Mouse (Mus musculus) heart, postnatal 10 days (tissue): ENCODE results near the gene Tpst1. TPM values are rescaled to one million over a fixed set of nuclear protein-coding genes. Genes with fewer than 3 reads are reported as not detected.
"Not testable (repeated sequence)": the region's sequence is repeated elsewhere in the genome, so short reads cannot be mapped to it uniquely, and the experiment has no call there.

Experiments
- DNase-seq, 2 experiments: peaks; one replicate each; pipeline ENCODE4 v3.0.0; 2021
- intact Hi-C: fragments of 180-260 bp; cut with DNase I; formaldehyde crosslinking; loops from one replicate; pipeline ENCODE4 v1.15.1; 2025
- total RNA-seq, 2 experiments: library from RNA; stranded (reverse); gene quantifications; 2 replicates each; pipeline ENCODE4 v1.2.3; 2021

Gene Tpst1
- total RNA-seq: 10 to 100 TPM; 22.5 to 24.8 TPM

- intact Hi-C loops: no loop called here
Observed at GRCm38 (mm10) chr5:130073026-130073425, at the start of gene Tpst1. Gene Tpst1 (plus strand): TSS chr5:130073326.

GRCm38 (mm10) chr5:130023767-130024539, 49.2 kb upstream of the Tpst1 start:
- intact Hi-C loops: loop anchor here (1.0 to 5.0 kb wide), 3 partner anchors 115 to 198 kb away; no protein-coding TSS in a partner anchor
- DNase-seq: peak; percentile 90 to 91

More at GRCm38 (mm10) chr5:130073026-130073425, at the start of gene Tpst1:
- DNase-seq: no peak

DNA sequence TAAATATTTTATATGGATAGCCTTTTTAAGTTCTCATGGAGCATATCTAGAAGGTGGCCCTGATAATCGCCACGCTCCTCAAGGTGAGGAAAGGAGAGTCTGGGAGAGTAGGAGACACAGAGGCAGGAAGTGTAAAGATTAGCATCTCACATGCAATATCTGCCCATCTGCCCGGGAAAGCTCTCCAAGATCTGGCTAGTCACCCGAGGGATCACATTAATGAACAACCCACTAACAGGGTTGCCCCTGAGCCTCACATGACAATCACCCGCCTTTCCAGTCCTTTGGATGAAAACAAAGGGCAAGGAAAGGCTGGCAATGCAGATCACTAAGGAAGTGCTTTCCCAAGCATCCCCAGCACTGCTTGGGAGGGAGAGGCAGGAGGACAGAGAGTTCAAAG, 46.0 kb upstream of the Tpst1 start:
- DNase-seq: no peak
- intact Hi-C loops: no loop called here

DNA sequence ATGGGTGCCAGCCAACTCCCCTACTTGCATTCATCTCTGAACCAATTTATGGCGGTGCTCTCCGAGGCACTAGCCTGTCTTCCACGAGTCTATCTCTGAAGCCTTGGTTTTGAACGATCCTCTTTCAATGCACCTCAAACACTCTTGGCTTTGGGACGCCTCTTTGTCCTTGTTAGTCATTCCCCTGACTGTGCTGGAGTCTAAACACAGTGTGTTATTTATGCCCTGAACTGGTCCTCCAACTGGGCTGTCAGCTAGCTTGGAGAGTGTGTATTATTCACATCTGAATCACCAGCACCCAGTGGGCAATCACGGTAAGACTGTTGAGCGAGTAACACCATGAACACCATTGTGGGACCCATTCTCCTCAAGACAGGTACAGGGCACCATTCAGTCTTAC, 45.4 kb upstream of the Tpst1 start:
- DNase-seq: no peak
- intact Hi-C loops: no loop called here

- intact Hi-C loops: no loop called here
- DNase-seq: peak; percentile 87 to 90
Observed at GRCm38 (mm10) chr5:130029142-130029897, 43.8 kb upstream of the Tpst1 start, which contains the start of the genes Asl and Crcp. Gene Asl (minus strand): TSS chr5:130029247. Gene Crcp (plus strand): TSS chr5:130029290.

GRCm38 (mm10) chr5:130031410-130032390, 41.4 kb upstream of the Tpst1 start:
- no peak for DNase-seq
- intact Hi-C loops: no loop called here

DNA sequence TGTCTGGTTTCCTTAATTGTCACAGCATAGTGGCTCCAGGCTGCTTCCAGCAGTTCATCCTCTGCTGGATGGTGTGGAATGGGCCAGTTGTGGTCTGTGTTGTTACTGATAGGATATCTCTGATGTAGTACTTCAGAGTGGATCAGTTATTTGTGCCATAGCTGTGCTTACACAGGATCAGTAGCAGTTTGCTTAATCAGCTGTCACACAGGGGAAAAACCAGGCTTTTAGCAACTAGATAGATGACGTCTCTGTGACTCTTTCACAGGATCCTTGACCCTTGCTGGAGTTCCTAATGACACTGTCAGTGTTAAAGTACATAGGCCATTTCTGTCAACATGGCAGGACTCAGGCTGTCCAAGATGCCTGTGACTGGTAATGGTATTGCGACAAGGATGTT, 39.3 kb upstream of the Tpst1 start:
- no peak for DNase-seq
- intact Hi-C loops: no loop called here

DNA sequence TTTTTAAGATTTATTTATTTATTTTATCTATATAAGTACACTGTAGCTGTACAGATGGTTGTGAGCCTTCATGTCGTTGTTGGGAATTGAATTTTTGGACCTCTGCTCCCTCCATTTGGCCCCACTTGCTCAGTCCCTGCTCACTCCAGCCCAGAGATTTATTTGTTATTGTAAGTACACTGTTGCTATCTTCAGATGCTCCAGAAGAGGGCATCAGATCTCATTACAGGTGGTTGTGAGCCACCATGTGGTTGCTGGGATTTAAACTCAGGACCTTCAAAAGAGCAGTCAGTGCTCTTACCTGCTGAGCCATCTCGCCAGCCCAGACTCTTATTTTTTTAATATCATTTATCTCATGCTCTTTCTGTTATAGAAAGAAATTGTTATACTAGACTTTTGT, 36.8 kb upstream of the Tpst1 start:
- DNase-seq, intact Hi-C loops: not testable (repeated sequence)

DNA sequence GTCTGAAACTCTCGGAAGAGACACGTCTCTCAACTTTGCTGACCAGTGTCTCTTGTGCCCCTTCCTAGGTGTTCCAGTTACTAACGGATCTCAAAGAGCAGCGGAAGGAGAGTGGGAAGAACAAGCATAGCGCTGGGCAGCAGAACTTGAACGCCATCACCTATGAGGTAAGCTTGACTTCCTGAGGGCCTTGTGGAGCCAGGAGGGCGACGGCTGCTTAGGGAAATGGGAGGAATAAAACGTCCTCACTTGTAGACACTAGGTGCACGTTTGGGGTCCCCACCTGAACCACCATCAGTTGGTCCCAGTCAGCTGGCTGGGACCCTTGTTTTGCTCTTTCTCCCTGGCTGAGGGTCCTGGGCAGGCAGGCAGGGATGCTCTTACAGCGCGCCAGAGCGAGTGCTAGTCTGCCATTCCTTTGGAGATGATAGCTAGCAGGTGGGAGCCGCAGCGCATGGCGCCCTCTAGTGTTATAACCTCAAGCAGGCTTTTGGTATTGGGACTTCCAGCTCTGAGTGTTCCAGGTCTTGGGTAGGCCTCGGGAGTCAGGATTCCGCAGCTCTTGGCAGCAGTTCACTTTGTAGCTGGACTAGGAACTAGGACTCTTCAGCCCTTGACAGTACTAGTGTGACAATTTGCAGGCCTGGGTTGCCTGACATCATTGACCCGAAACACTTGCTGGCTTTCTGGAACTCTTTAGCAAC, 35.2 kb upstream of the Tpst1 start:
- DNase-seq: peak; percentile 82 to 86
- intact Hi-C loops: loop anchor here (1.0 kb wide), 1 partner anchor 39 kb away; no protein-coding TSS in a partner anchor

- intact Hi-C loops: no loop called here
- no peak for DNase-seq
Observed at GRCm38 (mm10) chr5:130040797-130041196, 32.3 kb upstream of the Tpst1 start.

GRCm38 (mm10) chr5:130041262-130041661, 31.9 kb upstream of the Tpst1 start:
- no peak for DNase-seq
- intact Hi-C loops: no loop called here

GRCm38 (mm10) chr5:130043741-130044140, 29.4 kb upstream of the Tpst1 start:
- DNase-seq: no peak
- intact Hi-C loops: loop anchor here (1.0 kb wide), 1 partner anchor 96 kb away; no protein-coding TSS in a partner anchor

DNA sequence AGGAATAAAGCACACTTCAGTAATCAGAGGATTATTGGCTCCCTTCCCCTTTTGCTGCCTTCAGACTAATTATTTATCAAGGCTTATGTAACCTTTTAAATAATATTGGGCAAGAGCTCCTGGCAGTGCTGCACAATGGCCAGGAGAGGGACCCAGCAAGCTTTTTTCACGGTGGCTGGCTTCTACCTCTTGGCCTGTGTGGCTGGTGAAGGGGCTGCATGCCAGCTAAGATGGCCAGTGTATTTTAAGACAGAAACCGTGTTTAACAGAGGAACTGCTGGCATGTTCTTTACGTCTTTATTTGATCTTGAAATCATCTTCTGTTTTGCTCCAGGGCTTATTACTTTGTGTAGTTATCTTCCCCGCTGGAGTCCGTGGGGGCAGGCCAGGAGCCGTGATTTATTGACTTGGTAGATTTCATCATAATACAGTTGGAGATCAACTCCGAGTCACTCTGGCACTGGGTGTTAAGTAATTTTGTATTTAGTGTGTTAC, 28.9 kb upstream of the Tpst1 start:
- intact Hi-C loops: loop anchor here (1.0 kb wide), 1 partner anchor 95 kb away; no protein-coding TSS in a partner anchor
- DNase-seq: peak; percentile 63 to 73

GRCm38 (mm10) chr5:130046100-130046499, 27.0 kb upstream of the Tpst1 start:
- intact Hi-C loops: no loop called here
- DNase-seq: no peak

DNA sequence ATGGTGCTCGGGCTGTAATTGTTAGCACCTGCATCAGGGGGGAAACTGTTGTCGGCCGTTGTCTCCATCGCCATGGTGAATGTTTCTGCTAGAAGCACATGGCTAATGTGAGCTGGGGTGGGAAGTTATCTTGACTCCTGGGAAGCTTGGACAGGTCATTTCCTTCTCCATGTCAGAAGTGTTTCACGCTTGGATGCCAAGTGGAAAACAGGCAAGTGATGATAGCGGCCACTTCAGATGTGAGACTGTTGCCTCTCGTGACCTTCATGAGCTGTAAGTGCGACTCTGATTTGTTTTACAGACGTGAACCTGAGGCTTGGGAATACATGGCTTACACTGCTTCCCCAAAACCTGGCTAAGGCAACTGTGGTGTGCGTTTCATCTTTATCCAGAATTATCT, 26.5 kb upstream of the Tpst1 start:
- intact Hi-C loops: no loop called here
- peak; percentile 50 to 54 for DNase-seq

DNA sequence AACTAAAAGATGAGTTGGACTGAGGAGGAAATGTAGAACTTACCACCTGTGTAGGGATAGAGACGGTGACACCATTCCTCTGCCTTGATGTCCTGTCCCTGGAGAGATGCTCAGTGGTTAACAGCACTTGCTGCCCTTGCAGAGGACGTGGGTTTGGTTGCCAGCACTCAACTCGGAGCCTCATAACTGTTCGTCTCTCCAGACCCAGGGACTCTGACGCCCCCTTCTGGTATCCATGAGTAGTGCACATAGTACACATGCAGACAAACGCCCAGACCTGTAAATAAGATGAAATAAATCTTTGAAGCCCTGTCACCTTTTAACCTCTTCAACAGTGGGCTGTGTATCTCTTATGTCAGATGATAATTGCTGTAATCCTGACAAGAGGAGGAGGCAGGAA, 26.1 kb upstream of the Tpst1 start:
- no peak for DNase-seq
- intact Hi-C loops: no loop called here

DNA sequence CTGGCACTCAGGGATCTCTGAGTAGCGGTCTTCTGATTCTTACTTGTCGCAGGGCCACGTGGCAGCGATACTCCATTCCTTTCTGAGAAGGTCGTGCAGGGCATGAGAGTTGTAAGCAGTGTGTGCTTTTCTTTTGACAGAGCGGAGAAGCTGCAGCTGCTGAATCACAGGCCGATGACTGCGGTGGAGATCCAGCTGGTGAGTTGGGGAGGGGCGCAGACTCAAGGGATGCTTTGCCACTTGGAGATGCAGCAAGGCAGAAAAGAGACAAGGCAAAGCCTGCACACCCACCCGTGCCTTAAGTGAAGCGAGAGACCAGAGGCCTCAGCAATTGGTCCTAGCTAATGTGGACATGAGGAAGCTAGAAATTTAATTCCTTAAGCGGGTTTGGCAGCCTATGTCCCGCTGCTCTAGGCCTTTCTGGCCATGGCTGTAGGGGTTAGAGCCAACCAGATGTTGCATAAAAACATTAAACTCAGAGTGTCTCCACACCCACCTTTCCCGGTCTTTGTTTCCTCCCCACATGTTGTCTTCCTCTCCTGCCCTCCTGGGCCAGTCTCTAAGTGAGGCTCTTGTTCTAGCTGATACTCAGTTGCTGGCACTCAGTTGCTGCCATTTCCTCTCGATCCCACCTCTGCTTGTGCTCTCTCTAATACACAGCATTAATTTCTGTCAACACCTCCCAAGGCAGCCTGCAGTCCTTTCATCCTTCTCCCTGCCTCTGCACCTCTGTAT, 24.2 kb upstream of the Tpst1 start:
- intact Hi-C loops: no loop called here
- DNase-seq: peak; percentile 70 to 71

- no peak for DNase-seq
- intact Hi-C loops: no loop called here
Observed at GRCm38 (mm10) chr5:130050416-130050815, 22.7 kb upstream of the Tpst1 start.
